Mouse (Mus musculus) intestine, embryonic 15.5 days (tissue): Measurements from ENCODE around the gene Gm10197. TPM values are rescaled to one million over a fixed set of nuclear protein-coding genes. Genes with fewer than 3 reads are reported as not detected.

ENCODE experiments used
- ATAC-seq: fragments of 200-750 bp; cut with Nextera tagmentation; 2 replicates; pipeline ENCODE4 v1.8.0; 2017; ENCODE audit warnings: moderate TSS enrichment, moderate library complexity
- H3K27ac ChIP-seq: fragments of 300-500 bp; sonication (generic); 2 replicates; pipeline ENCODE4 v1.5.1; 2015; ENCODE audit warnings: mild to moderate bottlenecking, inconsistent platforms
- H3K27me3 ChIP-seq: fragments of 300-500 bp; sonication (generic); replicated peaks from 2 replicates; pipeline ENCODE4 v1.6.1; 2015; ENCODE audit warnings: inconsistent platforms
- H3K36me3 ChIP-seq: fragments of 300-500 bp; sonication (generic); 2 replicates; pipeline ENCODE4 v1.6.1; 2015; ENCODE audit warnings: inconsistent platforms
- H3K4me1 ChIP-seq: fragments of 300-500 bp; sonication (generic); replicated peaks from 2 replicates; pipeline ENCODE4 v1.6.1; 2015; ENCODE audit warnings: inconsistent platforms
- H3K4me2 ChIP-seq: fragments of 300-500 bp; sonication (generic); replicated peaks from 2 replicates; pipeline ENCODE4 v1.6.1; 2015; ENCODE audit warnings: mild to moderate bottlenecking, inconsistent platforms
- H3K4me3 ChIP-seq: fragments of 300-500 bp; sonication (generic); replicated peaks from 2 replicates; pipeline ENCODE4 v1.5.1; 2015; ENCODE audit warnings: inconsistent platforms
- H3K9ac ChIP-seq: fragments of 300-500 bp; sonication (generic); 2 replicates; pipeline ENCODE4 v1.6.1; 2015; ENCODE audit warnings: inconsistent platforms
- H3K9me3 ChIP-seq: fragments of 300-500 bp; sonication (generic); 2 replicates; pipeline ENCODE4 v1.6.1; 2016; ENCODE audit warnings: inconsistent platforms
- WGBS: fragments of 180-500 bp; shearing (Covaris S2); methylation state at CpG from one replicate; pipeline ENCODE4 v1.1.7; 2015; 5-methylcytosine and 5-hydroxymethylcytosine counted together
- polyA plus RNA-seq: library from polyadenylated mRNA; unstranded; fragments of >200 nt; fragmentation: Nextera tagmentation; extraction: Ambion mirVana; gene quantifications from 2 replicates; pipeline ENCODE4 v1.2.1, GENCODE M21; 2015

Gene Gm10197
- polyA plus RNA-seq, 1 experiment from 2014 or later: 1.4 TPM

DNA sequence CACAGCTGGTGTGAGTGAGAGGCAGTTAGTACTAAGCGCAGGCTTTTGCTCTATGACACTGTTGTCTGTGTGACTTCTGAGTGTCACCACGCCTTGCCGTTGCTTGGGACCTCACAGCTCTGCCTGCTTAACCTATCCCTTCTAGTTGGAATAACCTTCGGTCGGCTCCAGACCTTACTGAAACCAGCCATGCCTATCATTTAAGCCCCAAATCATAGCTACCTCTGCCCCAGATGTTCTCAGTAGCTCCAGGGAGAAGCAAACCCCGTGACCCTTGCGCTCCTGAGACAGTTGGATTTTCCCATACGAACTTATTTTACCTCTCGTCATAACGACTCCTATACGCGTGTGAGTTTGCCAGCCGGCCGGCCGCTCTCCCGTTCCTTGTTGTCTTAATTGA is 27.5 kb downstream of the Gm10197 start:
- peak; percentile 28 for ATAC-seq
- H3K27me3 ChIP-seq: no peaks in the 10 kb centered on the region
- H3K4me2 ChIP-seq: no peak overlapping the region; the same call in 1 of the 2 replicates
- no peaks in the 10 kb centered on the region for H3K36me3 ChIP-seq
- H3K9me3 ChIP-seq: no peaks in the 10 kb centered on the region
- no peak overlapping the region for H3K9ac ChIP-seq
- H3K4me1 ChIP-seq: no peaks in the 10 kb centered on the region
- H3K4me3 ChIP-seq: no peak overlapping the region
- H3K27ac ChIP-seq: no peak overlapping the region
- WGBS: 76% methylated on average over 16 of the region's 16 CpGs

DNA sequence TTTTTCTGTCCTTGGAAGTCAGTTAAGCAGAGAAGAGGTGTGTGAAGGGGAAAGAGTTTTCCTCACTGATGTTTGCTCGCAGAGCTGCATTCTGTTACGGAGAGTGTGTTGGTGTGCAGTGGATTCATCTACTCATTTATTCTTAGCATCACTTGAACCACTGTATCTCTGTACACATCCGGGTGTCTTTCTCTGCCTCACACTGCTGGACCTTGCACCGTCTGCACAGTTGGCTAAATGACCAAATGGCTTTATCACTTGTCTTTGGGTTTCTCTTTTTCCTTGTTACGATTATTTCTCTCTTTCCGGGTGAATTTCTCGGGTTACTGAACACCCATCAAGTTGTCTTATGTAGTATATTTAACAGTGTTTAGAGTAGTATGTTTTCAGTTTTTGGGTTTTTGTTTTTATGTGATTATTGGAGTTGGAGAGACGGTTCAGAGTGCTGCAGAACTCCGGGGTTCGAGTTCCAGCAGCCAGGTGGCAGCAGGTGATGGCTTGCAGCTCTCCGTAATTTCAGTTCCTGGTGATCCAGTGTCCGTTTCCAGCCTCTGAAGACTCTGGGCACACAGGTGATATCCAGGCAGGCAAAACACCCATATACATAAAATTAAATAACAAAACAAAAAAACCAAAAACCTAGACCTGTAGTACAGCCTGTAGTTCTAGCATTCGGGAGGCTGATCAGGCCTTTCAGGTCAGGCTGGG is 28.2 kb downstream of the Gm10197 start:
- H3K4me3 ChIP-seq: no peak overlapping the region
- ATAC-seq: no peak
- H3K27me3 ChIP-seq: no peaks in the 10 kb centered on the region
- H3K9me3 ChIP-seq: no peaks in the 10 kb centered on the region
- 86% methylated on average over 13 of the region's 13 CpGs for WGBS
- H3K36me3 ChIP-seq: no peaks in the 10 kb centered on the region
- H3K9ac ChIP-seq: no peak overlapping the region
- H3K4me1 ChIP-seq: no peaks in the 10 kb centered on the region
- no peak overlapping the region for H3K27ac ChIP-seq
- H3K4me2 ChIP-seq: no peak overlapping the region

DNA sequence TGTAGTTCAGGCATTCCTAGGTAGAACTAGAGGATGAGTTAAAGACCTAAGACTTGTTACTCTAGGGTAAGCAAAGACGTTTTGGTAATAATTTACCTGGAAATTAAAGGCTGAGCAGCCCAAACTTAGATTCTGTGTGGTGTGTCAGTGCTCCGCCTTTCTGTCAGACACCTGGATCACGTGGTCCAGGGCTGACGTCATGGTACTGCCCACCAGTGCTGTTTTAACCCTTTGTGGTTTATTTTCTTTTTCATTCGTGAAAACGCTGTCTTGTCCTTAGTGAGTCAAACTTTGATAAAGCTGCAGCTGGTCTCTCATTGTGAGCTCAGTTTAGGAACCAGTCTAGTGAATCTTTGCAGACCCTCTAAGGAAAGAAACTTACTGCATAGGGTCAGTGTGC is 31.1 kb downstream of the Gm10197 start:
- Histone ChIP-seq H3K4me1 (no peaks in the 10 kb centered on the region), H3K27me3 (no peaks in the 10 kb centered on the region), H3K9me3 (no peaks in the 10 kb centered on the region), H3K36me3 (peaks cover 5% of the 10 kb centered on the region; the same call in 1 of the 2 replicates), H3K9ac (no peak overlapping the region), H3K4me2 (no peak overlapping the region), H3K27ac (no peak overlapping the region), H3K4me3 (no peak overlapping the region)
- 20% methylated on average over 6 of the region's 6 CpGs for WGBS
- peak; percentile 72 for ATAC-seq

DNA sequence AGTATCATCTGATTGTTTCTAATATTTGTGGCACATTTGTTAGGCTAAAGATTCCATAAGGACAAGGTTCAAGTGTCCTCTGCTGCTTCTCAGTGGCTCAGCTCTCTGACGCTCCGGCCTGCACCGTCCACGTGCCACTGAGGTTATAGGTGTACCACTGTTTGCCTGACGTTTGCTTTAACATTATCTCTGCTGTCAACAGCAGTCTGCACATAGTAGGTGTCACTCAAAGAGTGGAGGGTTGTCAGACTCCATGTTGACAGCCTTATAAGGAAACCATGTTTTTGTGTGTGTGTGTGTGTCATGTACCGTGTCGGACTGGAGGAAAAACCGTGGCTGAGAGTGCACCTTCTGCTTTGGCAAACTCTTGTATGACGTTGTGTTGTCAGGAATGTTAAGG is 36.3 kb downstream of the Gm10197 start:
- Histone ChIP-seq H3K36me3 (peaks cover 14% of the 10 kb centered on the region; the same call in 1 of the 2 replicates), H3K9me3 (no peaks in the 10 kb centered on the region), H3K9ac (no peak overlapping the region), H3K4me1 (0 out of 2 replicates have a peak, but pooled peaks cover 4% of the 10 kb centered on the region), H3K27ac (no peak overlapping the region), H3K4me2 (no peak overlapping the region), H3K27me3 (no peaks in the 10 kb centered on the region), H3K4me3 (no peak overlapping the region)
- WGBS: 91% methylated on average over 9 of the region's 9 CpGs
- no peak for ATAC-seq

DNA sequence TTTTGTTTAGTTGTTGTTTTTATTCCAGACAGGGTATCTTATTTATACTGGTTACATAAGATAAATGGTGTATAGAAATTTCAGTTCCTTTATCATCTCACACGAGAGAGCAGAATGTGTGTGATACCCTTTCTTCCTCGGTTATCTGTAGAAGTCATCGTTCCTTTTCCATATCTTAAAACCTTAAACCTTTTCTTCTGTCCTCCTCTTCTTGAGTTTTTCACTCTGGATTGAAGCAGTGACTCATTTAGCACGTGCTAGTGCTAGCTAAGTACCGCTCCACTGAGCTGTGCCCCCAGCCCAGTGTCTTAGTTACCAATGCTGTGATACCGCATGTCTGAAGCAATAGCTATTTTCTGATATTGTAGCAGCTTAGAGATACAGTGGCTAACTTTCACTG is 37.8 kb downstream of the Gm10197 start:
- Histone ChIP-seq H3K9me3 (no peaks in the 10 kb centered on the region), H3K27ac (no peak overlapping the region), H3K36me3 (peaks cover 14% of the 10 kb centered on the region; the same call in 1 of the 2 replicates), H3K27me3 (no peaks in the 10 kb centered on the region), H3K4me2 (no peak overlapping the region), H3K9ac (no peak overlapping the region), H3K4me1 (0 out of 2 replicates have a peak, but pooled peaks cover 5% of the 10 kb centered on the region), H3K4me3 (no peak overlapping the region)
- ATAC-seq: no peak
- WGBS: 92% methylated on average over 6 of the region's 6 CpGs

DNA sequence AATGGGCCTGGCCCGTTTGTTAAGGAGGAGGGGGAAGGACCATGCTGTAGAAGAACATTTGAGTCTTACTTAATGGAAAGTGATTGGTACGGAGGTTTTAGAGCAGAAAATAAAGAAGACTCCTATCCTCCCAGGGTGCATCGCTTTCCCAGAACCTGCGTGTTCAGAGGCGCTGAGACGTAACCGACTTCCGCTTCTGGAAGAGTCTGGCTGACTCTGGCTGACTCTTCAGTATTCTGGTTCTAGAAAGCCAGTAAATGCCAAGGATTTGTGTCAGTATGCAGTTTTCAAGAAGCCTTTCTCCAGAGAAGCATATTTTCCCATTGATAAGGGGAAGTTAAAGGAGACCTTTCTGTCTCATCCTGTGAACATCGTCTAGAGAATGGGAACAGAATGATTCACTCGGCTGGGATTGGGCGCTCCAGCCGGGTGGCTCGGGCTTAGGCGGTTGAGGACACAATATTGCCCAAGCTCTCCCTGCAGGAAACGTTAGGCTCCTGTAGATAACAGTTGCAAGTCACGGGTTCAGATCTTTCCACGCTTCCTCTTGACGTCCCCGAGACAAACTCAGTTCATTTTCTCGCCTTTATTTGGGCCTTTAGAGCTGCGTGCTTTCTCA is 39.6 kb downstream of the Gm10197 start:
- peaks cover 8% of the 10 kb centered on the region; the same call in 1 of the 2 replicates for H3K36me3 ChIP-seq
- no peak for ATAC-seq
- no peak overlapping the region for H3K9ac ChIP-seq
- 0 out of 2 replicates have a peak, but pooled peaks cover 5% of the 10 kb centered on the region for H3K4me1 ChIP-seq
- no peaks in the 10 kb centered on the region for H3K27me3 ChIP-seq
- no peak overlapping the region for H3K4me3 ChIP-seq
- 90% methylated on average over 21 of the region's 21 CpGs for WGBS
- no peak overlapping the region for H3K4me2 ChIP-seq
- no peak overlapping the region for H3K27ac ChIP-seq
- no peaks in the 10 kb centered on the region for H3K9me3 ChIP-seq

DNA sequence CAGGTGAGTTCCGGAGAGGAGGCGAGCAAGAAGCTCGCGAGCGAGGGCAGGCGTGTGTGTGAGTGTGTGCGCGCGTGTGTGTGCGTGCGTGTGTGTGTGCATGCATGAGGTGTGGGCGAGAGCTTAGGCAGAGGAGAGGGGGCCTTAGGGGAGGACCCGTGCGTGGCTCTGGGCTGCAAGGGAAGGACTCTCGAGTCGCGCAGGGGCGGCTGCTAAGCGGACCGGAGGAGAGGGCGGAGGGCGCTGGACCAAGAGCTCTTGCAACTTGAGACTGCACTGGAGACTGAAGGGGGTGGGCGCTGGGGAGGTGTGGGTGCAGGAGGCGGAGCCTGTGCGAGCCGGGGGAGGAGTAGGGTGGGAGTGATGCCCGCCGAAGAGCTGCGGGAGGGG is 41.6 kb downstream of the Gm10197 start:
- Histone ChIP-seq H3K9ac (peak overlapping the region; percentile 78), H3K9me3 (no peaks in the 10 kb centered on the region), H3K36me3 (peaks cover 8% of the 10 kb centered on the region; the same call in 1 of the 2 replicates), H3K27me3 (no peaks in the 10 kb centered on the region), H3K4me1 (peaks cover 15% of the 10 kb centered on the region), H3K27ac (peak overlapping the region; percentile 83), H3K4me3 (peak overlapping the region; percentile 92), H3K4me2 (peak overlapping the region; percentile 93)
- under 1% methylated on average over 29 of the region's 29 CpGs for WGBS
- ATAC-seq: peak; percentile 76

DNA sequence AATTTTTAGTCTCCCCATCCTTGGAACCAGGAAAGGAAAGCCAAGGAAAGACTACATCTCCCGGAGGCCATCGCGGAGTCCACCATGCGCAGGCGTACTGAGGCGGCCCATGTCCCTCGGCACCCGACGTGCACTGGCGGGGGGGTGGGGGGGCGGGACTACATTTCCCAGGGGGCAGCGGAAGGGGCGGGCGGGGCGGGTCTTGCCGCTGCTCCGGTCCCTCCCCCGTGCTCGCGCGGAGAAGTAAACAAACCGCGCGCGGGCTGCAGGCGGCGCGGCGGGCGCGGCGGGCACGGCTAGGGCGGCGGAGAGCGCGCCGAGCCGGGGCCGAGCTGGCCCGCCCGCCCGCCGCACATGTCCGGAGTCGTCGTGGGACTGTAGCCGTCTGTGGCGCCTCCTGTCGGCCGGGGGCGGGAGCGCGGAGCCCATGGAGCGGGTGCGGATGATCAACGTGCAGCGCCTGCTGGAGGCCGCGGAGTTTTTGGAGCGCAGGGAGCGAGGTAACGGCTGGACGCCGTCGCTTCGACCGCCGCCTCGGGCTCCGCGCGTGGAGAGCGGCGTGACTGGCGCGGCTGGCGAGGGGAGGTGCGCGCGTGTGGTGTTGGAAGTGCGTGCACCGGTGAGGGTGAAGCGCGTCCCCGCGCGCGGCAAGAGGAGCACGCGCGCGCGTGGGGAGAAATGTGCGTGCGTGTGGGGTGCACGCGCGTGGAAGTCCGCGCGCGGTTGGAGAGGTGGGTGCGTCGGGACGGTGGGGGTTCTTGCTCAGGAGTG is 42.2 kb downstream of the Gm10197 start:
- H3K27me3 ChIP-seq: no peaks in the 10 kb centered on the region
- peaks cover 8% of the 10 kb centered on the region; the same call in 1 of the 2 replicates for H3K36me3 ChIP-seq
- WGBS: under 1% methylated on average over 95 of the region's 106 CpGs
- H3K4me1 ChIP-seq: peaks cover 17% of the 10 kb centered on the region
- no peaks in the 10 kb centered on the region for H3K9me3 ChIP-seq
- H3K4me3 ChIP-seq: peak overlapping the region; percentile 92
- peak; percentile 85 for ATAC-seq
- peak overlapping the region; percentile 83 for H3K27ac ChIP-seq
- H3K4me2 ChIP-seq: peak overlapping the region; percentile 93
- peak overlapping the region; percentile 78 for H3K9ac ChIP-seq

DNA sequence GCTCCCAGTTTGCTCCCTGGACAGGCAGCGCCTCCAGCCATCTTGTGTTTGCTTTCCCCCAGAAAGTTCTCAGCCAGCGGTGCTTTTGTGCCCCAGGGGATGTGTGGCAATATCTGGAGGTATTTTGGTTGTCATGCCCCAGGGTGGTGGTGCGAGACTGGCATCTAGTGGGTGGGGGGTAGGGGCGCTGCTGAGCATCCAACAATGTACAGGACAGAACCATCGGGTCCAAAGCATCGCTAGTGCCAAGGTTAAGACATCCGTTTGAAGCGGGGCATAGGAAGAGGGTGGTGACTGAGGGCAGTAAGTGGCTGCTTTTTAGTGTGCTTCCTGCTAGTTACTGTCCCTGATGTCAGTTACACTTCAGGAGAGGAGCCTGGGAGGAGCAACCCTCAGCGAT is 43.5 kb downstream of the Gm10197 start:
- 72% methylated on average over 9 of the region's 9 CpGs for WGBS
- no peak for ATAC-seq
- Histone ChIP-seq H3K27me3 (no peaks in the 10 kb centered on the region), H3K4me1 (peaks cover 17% of the 10 kb centered on the region), H3K27ac (no peak overlapping the region), H3K9me3 (no peaks in the 10 kb centered on the region), H3K9ac (no peak overlapping the region), H3K4me3 (no peak overlapping the region), H3K36me3 (peaks cover 8% of the 10 kb centered on the region; the same call in 1 of the 2 replicates), H3K4me2 (no peak overlapping the region)

DNA sequence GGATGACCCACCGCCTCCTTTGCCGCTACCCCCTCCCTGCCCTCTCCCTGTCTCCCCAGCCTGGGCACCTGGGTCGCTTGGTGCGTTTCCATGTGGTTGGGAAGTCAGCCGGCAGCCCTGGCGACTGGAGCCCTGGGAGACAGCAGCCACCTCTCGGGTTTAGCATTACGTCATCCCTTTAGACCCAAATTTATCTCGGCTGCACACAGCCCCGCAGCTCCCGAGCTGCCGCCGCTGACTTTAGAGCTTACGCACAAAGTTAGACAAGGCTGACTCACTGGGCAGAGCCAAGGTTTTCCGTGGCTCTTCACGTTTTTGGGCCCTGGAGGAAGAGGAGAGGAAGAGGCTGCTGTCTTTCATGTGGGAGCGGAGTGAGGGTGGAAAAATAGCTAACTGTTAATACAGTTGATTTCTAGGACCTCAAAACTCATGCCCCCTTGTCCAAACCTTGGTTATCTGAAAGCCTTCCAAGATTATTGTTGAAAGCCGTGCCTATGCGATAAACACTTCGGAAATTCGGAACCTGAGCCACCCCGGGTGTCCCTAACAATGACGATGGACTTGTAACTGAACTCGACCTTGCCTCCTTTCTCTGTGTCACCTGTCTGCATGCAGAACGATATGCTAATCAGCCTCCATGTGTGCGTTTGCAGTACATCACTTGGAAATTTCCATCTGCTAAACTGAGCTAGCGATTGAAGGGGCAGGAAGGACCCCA is 45.8 kb downstream of the Gm10197 start:
- Histone ChIP-seq H3K27ac (peak overlapping the region; percentile 55; the same call in 1 of the 2 replicates), H3K4me2 (peak overlapping the region; percentile 65), H3K4me1 (peaks cover 29% of the 10 kb centered on the region), H3K9me3 (no peaks in the 10 kb centered on the region), H3K9ac (peak overlapping the region; percentile 36), H3K27me3 (no peaks in the 10 kb centered on the region), H3K4me3 (peak overlapping the region; percentile 27), H3K36me3 (no peaks in the 10 kb centered on the region)
- WGBS: 16% methylated on average over 27 of the region's 27 CpGs
- peak; percentile 26 for ATAC-seq

DNA sequence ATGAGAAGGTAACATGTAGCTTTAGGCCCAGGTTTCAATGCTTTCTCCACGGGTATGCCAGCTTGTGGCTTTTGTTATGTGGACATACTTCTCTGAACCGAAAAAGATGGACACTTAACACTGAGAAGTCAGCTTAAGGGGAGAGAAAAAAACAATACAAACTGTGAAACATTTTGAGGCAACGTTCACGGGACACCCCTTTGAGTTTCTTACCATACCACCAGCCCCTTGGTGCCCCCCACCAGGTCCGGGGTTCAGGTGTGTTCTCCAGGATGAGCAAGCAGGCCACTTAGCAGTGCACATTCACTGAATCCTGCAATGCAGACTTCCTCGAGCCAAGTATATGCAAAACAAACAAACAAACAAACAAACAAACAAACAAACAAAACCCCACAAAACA is 46.7 kb downstream of the Gm10197 start:
- no peaks in the 10 kb centered on the region for H3K36me3 ChIP-seq
- H3K4me3 ChIP-seq: no peak overlapping the region
- ATAC-seq: no peak
- H3K27ac ChIP-seq: no peak overlapping the region
- H3K4me2 ChIP-seq: no peak overlapping the region
- no peak overlapping the region for H3K9ac ChIP-seq
- H3K4me1 ChIP-seq: peaks cover 26% of the 10 kb centered on the region
- 59% methylated on average over 6 of the region's 6 CpGs for WGBS
- H3K9me3 ChIP-seq: no peaks in the 10 kb centered on the region
- H3K27me3 ChIP-seq: no peaks in the 10 kb centered on the region
